Mouse (Mus musculus) layer of hippocampus, adult 9-10 months (tissue): Measurements from ENCODE around the gene Clca2.
A peak's percentile ranks its signal among the peaks of the same experiment; 100 is the strongest.
"Not testable (repeated sequence)": the region's sequence is repeated elsewhere in the genome, so short reads cannot be mapped to it uniquely, and the experiment has no call there.

Source experiments
- DNase-seq: peaks from one replicate; pipeline ENCODE4 v3.0.0; 2022; ENCODE audit warnings: low spot score

Gene Clca2

GRCm38 (mm10) chr3:145086180-145086579, 13.1 kb downstream of the Clca2 start:
- DNase-seq, result no peak

DNA sequence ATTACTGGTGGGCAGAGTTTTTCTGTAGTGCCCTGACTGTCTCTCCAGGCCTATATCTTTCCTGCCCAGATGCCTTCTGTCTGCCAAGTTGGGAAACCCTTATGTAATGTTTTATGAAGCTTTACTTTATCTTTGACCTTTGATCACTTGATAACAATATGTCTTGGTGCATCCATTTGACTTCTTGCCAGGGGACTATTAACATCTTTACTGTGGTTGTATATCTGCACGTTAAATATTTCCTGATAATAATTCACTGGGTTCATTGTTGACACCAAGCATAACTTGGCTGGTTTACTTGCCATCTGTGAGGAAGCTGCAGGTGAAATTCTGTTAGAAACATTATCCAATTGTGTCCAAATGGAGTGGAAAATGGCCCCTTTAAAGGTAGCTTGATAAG, 16.2 kb downstream of the Clca2 start:
- DNase-seq, result no peak

DNA sequence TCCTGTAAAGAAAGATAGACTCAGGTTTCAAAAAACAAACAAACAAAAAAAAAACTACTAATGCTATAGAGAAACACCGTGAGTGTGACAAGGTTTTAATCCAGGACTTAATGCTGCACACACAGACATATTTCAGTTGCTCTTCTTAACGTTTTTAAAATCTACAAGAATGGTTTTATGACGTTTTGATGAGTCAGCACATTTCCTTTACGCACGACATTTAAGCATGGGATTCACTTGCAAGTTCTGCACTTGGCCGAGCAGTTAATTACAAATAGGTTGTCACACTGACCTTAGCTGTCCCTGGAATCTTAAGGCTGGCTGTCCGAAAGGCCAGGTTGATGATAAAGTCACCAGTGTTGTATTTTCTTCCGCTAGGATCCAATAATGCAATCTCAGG, 18.3 kb downstream of the Clca2 start:
- no peak for DNase-seq

DNA sequence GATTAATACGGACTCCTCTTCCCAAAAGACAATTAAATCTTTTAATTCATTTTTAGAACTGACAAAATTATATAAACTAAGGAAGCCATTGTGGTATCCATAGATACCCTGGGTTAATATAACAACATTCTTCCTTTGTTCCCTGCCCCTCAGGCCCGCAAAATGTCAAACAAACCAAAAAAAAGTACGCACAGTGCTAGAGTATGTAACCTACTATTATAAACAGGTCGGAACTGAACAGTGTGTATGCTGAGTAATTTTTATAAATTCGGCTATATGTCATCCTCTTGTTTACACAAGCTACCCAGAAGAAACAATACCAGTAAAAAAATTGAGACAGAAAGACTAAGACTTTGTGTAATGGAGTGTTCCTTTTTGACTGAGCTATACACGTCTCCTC, 20.8 kb downstream of the Clca2 start:
- DNase-seq, result no peak

DNA sequence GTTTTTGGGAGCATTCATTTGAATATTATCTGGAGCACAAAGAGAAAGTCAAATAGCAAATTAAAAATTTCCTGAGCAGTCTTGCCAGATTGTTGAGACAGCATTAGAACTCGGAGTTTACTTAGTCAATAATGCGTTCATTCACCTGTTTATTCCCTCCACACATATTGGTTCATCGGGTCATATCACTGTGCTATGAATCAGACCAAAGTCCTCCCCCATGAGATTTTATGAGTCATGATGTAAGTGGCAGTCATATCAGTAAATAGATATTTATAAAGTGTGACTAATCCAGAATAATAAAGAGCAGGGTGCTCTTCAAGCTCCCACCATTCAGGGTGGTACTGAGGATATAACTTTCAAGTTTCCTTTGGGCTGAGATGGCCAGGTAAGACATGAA, 26.9 kb downstream of the Clca2 start:
- no peak for DNase-seq

DNA sequence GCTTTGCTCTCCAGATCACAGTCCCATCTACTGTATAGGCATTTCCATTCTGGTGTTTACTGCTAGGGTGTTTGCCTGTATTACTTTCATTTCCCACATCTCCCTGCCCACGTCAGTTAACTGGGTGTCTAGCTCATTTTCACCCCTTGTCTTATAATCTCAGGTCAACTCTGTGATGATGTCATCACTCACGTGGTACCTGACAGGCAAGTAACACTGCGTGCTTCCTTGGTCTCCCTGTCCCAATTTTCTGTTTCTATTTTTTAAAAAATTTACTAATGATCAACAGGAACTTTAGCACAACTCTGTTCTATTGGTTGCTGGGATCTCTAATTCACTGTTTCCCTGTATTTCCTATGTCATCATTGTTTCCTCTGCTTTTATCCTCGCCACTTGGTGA, 30.3 kb downstream of the Clca2 start:
- DNase-seq, result no peak

DNA sequence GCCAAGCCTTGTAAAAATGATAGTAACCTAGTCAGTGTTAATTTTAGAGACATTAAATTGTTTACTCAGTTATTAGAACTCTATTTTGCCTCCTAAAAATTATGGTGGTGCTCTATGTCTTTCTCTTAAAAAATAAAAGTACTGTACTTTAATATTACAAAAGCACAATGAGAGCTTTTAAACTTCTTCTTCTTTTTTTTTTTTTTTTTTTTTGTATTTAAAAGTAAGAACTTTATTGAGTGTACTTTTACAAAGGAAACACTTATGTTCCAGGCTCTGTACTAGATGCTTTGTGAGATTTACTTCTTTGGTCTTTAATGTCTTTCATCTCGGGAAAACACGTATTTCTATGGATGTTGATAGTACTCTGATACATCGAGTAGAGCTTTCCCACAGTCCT, 44.1 kb downstream of the Clca2 start:
- not testable (repeated sequence) for DNase-seq

- DNase-seq, result no peak
These were observed 49.4 kb downstream of the Clca2 start for GRCm38 (mm10) chr3:145049820-145050219.

GRCm38 (mm10) chr3:145038813-145039212, 60.4 kb downstream of the Clca2 start:
- no peak for DNase-seq

GRCm38 (mm10) chr3:145032676-145033075, 66.6 kb downstream of the Clca2 start, which contains the start of gene Clca1:
Gene Clca1 (minus strand): TSS chr3:145032776.
- no peak for DNase-seq

GRCm38 (mm10) chr3:145028036-145028435, 71.2 kb downstream of the Clca2 start:
- DNase-seq, result no peak

GRCm38 (mm10) chr3:145026750-145027149, 72.5 kb downstream of the Clca2 start:
- peak; percentile 17 for DNase-seq
